Mouse (Mus musculus) liver, embryonic 15.5 days (tissue): ENCODE measurements around the gene Lyl1. TPM values are rescaled to one million over a fixed set of nuclear protein-coding genes. Genes with fewer than 3 reads are reported as not detected.

Experiments used
- ATAC-seq: fragments of 200-750 bp; cut with Nextera tagmentation; 2 replicates; pipeline ENCODE4 v1.8.0; 2017; ENCODE audit warnings: moderate number of reproducible peaks, mild to moderate bottlenecking, moderate library complexity; ENCODE audit not compliant: insufficient read depth
- H3K27ac ChIP-seq: fragments of 300-500 bp; sonication (generic); replicated peaks from 2 replicates; pipeline ENCODE4 v1.5.1; 2015; ENCODE audit warnings: mild to moderate bottlenecking, inconsistent platforms
- H3K27me3 ChIP-seq: fragments of 300-500 bp; sonication (generic); 2 replicates; pipeline ENCODE4 v1.6.1; 2015; ENCODE audit warnings: mild to moderate bottlenecking, inconsistent platforms
- H3K36me3 ChIP-seq: fragments of 300-500 bp; sonication (generic); replicated peaks from 2 replicates; pipeline ENCODE4 v1.6.1; 2015; ENCODE audit warnings: moderate library complexity, mild to moderate bottlenecking, inconsistent platforms
- H3K4me1 ChIP-seq: fragments of 300-500 bp; sonication (generic); replicated peaks from 2 replicates; pipeline ENCODE4 v1.6.1; 2015; ENCODE audit warnings: inconsistent platforms
- H3K4me2 ChIP-seq: fragments of 300-500 bp; sonication (generic); 2 replicates; pipeline ENCODE4 v1.6.1; 2015; ENCODE audit warnings: moderate library complexity, mild to moderate bottlenecking, inconsistent platforms
- H3K4me3 ChIP-seq: fragments of 300-500 bp; sonication (generic); replicated peaks from 2 replicates; pipeline ENCODE4 v1.5.1; 2015; ENCODE audit warnings: mild to moderate bottlenecking, inconsistent platforms
- H3K9ac ChIP-seq: fragments of 300-500 bp; sonication (generic); 2 replicates; pipeline ENCODE4 v1.6.1; 2015; ENCODE audit warnings: moderate library complexity, mild to moderate bottlenecking, inconsistent platforms
- H3K9me3 ChIP-seq: fragments of 300-500 bp; sonication (generic); replicated peaks from 2 replicates; pipeline ENCODE4 v1.6.1; 2016; ENCODE audit warnings: inconsistent platforms
- WGBS: fragments of 180-500 bp; shearing (Covaris S2); methylation state at CpG from one replicate; pipeline ENCODE4 v1.1.7; 2015; ENCODE audit warnings: mixed read lengths; ENCODE audit not compliant: insufficient replicate concordance; 5-methylcytosine and 5-hydroxymethylcytosine counted together
- polyA plus RNA-seq: library from polyadenylated mRNA; unstranded; fragments of >200 nt; fragmentation: Nextera tagmentation; extraction: Ambion mirVana; gene quantifications from 2 replicates; pipeline ENCODE4 v1.2.1, GENCODE M21; 2015

The Lyl1 gene
- polyA plus RNA-seq, 1 experiment from 2014 or later, result 55.3 TPM

DNA sequence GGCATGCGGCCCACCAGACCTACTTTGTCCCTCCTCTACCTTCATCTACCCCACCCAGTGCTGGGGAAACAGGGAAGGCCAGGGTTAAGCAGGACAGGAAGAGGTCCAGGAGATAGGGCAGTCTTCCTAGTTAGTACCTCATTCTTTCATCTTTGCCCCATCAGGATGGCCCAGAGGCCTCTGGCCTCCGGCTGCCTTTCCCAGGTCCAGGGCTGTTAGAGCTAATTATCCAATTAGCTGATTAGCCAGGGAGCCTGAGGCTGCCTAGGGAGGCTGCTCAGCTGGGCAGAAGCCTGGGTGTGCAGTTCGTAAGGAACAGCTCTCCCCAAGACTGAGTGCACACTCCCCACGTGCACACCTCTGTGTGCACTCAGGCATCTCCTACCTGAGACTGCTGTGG lies 12.1 kb downstream of the Lyl1 start:
- Histone ChIP-seq H3K4me2 (no peak overlapping the region), H3K27ac (0 out of 2 replicates have a peak overlapping the region, but pooled peaks have one; percentile 24), H3K36me3 (peaks cover 6% of the 10 kb centered on the region; the same call in 1 of the 2 replicates), H3K4me3 (no peak overlapping the region), H3K4me1 (peaks cover 61% of the 10 kb centered on the region), H3K9ac (no peak overlapping the region), H3K9me3 (no peaks in the 10 kb centered on the region), H3K27me3 (peaks cover 22% of the 10 kb centered on the region)
- no peak for ATAC-seq
- WGBS, result 65% methylated on average over 4 of the region's 4 CpGs

DNA sequence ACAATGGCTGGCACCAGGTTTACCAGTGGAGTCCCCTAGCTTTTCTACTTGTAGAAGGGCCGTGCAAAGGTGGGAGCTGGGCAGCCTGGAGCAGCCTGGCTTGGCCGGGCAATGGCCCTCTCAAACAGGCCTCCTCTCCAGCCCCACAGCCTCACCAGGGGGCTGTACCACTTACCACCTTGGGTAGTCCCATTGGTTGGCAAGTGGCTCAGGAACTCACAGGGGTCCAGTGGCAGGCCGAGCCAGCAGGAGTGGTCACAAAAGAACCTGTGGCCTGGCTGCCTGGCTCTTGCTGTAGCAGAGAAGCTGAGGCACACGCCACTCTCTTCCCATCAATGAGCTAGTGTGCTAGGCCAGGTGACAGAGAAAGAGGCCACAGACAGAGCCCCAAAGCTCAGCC lies 12.9 kb downstream of the Lyl1 start:
- Histone ChIP-seq H3K4me1 (peaks cover 53% of the 10 kb centered on the region), H3K36me3 (peaks cover 6% of the 10 kb centered on the region; the same call in 1 of the 2 replicates), H3K4me3 (no peak overlapping the region), H3K4me2 (no peak overlapping the region), H3K27me3 (peaks cover 15% of the 10 kb centered on the region), H3K27ac (no peak overlapping the region), H3K9ac (no peak overlapping the region), H3K9me3 (no peaks in the 10 kb centered on the region)
- no peak for ATAC-seq
- 68% methylated on average over 4 of the region's 4 CpGs for WGBS

DNA sequence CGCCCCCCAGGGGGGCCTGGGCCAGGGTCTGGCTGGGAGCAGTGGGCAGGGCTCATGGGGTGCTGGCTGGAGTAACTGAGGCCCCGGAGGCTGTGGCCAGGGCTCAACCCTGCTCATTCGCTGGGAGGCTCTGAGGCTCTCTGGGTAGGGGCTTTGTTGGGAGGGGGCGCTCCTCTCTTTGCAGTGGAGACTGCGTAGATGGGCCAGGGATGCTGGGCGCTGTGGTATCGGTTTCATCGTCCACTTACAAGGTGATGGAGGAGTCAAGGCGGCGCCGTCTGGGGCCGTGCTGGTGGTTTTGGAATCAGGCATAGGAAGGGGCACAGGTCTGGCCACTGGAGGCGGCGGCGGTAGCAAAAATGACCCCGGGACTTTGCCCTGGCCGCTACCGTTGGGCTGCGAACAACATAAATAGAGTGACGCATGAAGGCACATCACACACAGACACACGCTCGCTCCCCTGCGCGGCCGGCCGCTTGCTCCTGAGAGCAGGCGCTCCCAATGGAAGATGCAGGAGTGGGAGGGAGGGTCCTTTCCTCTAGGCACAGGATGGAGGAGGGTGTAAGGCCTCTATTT lies 14.7 kb downstream of the Lyl1 start:
- Histone ChIP-seq H3K4me1 (peaks cover 51% of the 10 kb centered on the region), H3K27ac (no peak overlapping the region), H3K36me3 (peaks cover 12% of the 10 kb centered on the region; the same call in 1 of the 2 replicates), H3K27me3 (peaks cover 15% of the 10 kb centered on the region), H3K4me2 (peak overlapping the region; percentile 27), H3K9me3 (no peaks in the 10 kb centered on the region), H3K9ac (no peak overlapping the region), H3K4me3 (no peak overlapping the region)
- WGBS, result 68% methylated on average over 27 of the region's 27 CpGs
- ATAC-seq, result 0 out of 2 replicates have a peak, but pooled peaks have one; percentile 25

DNA sequence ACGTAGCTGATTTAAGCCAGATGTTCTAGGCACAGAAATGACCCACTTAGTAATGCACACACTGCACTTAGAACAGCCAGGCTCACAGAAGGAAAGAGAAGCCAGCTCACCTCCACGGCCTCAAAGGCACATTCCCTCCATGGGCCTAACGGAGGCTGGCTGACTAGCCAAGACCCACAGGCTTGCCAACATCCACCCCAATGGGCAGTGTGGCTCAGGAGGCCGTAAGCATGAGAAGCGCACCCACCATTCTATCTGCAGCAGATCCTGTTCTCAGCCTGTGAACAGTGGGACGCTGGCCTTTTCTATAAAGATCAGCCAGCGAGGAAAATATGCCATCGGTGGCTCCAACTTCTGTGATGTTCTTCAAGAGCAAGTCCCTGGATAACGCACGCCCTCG lies 15.5 kb downstream of the Lyl1 start:
- WGBS, result 88% methylated on average over 11 of the region's 11 CpGs
- Histone ChIP-seq H3K9me3 (no peaks in the 10 kb centered on the region), H3K27me3 (peaks cover 15% of the 10 kb centered on the region), H3K4me1 (peaks cover 55% of the 10 kb centered on the region), H3K27ac (no peak overlapping the region), H3K4me2 (no peak overlapping the region), H3K9ac (no peak overlapping the region), H3K36me3 (peaks cover 12% of the 10 kb centered on the region; the same call in 1 of the 2 replicates), H3K4me3 (no peak overlapping the region)
- ATAC-seq, result no peak

DNA sequence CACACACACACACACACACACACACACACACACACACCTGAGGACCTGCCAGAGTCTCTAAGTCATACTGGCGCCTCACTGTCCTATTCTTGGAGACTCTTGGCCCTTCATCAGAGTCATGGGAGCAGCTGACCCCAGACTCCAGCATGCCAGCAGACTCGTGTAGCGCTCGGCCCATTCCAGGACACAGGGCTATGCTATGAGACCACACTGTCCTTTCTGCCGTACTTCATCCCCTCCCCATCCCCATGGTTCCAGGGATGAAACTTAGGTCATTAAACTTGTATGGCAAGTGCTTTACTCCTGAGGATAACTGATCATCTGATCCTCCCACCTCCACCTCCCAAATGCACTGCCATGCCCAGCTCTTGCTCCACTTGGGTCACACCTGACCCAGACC lies 17.2 kb downstream of the Lyl1 start:
- H3K4me3 ChIP-seq, result no peak overlapping the region
- no peak overlapping the region for H3K27ac ChIP-seq
- no peak overlapping the region for H3K4me2 ChIP-seq
- no peak overlapping the region for H3K9ac ChIP-seq
- WGBS, result 84% methylated on average over 5 of the region's 5 CpGs
- no peak for ATAC-seq
- peaks cover 12% of the 10 kb centered on the region; the same call in 1 of the 2 replicates for H3K36me3 ChIP-seq
- H3K4me1 ChIP-seq, result peaks cover 55% of the 10 kb centered on the region
- no peaks in the 10 kb centered on the region for H3K9me3 ChIP-seq
- peaks cover 15% of the 10 kb centered on the region for H3K27me3 ChIP-seq

DNA sequence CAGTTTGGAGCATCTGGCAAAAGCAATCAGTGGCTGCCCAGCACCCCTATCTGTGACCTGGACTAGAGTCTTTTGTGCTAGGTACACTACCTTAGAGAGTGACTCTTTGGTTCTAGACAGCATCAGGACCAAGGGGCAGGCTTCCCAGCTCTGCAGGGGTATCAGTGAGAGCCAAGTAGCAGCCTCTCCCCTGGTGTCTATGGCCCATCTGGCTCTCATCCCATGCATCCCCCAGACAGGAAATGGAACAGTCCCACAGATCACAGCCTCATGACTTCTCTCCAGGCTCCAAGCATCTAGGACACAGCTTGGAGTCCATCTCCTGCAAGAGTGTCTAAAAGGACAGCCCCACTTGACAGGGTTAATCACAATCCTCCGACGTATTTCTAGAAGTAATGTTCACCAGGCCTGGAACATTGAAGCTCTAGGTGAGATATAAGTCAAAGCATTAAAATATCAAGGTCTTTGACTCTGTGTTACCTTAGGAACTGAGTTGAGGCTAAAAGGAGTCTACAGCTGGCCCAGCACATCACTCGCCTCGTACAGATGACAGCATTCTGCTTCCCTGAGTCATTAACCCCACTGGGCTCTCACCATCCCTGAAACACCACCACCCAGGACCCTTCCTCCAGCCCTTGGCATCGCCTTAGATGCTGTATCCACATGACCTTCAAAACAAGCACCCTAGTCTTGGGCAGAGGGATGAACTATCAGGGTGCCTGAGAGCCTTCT lies 17.9 kb downstream of the Lyl1 start:
- H3K9me3 ChIP-seq, result no peaks in the 10 kb centered on the region
- H3K9ac ChIP-seq, result no peak overlapping the region
- 81% methylated on average over 5 of the region's 5 CpGs for WGBS
- peaks cover 59% of the 10 kb centered on the region for H3K4me1 ChIP-seq
- no peak overlapping the region for H3K4me2 ChIP-seq
- no peak for ATAC-seq
- H3K27me3 ChIP-seq, result peaks cover 15% of the 10 kb centered on the region
- peaks cover 12% of the 10 kb centered on the region; the same call in 1 of the 2 replicates for H3K36me3 ChIP-seq
- H3K27ac ChIP-seq, result no peak overlapping the region
- no peak overlapping the region for H3K4me3 ChIP-seq

DNA sequence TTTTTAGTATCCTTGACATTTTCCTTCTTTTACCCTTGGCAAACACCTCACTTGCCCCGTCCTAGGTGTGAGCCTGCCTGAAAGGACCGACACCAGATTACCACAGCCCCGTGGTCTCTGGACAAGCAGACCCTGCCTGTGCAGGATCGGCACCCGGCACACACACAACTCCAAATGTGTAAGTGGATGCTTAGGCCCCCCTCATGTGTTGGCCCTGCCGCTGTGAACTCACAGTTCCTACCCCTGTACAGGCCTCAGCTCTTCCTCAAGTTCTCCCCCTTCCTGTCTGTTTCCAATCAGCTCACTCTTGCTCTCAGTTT lies 21.2 kb downstream of the Lyl1 start:
- WGBS, result 30% methylated on average over 6 of the region's 6 CpGs
- Histone ChIP-seq H3K27ac (peak overlapping the region; percentile 98), H3K36me3 (peaks cover 26% of the 10 kb centered on the region), H3K4me3 (peak overlapping the region; percentile 61), H3K4me1 (peaks cover 78% of the 10 kb centered on the region), H3K27me3 (no peaks in the 10 kb centered on the region), H3K4me2 (peak overlapping the region; percentile 90), H3K9ac (peak overlapping the region; percentile 62), H3K9me3 (no peaks in the 10 kb centered on the region)
- ATAC-seq, result peak; percentile 6; the same call in 1 of the 2 replicates

DNA sequence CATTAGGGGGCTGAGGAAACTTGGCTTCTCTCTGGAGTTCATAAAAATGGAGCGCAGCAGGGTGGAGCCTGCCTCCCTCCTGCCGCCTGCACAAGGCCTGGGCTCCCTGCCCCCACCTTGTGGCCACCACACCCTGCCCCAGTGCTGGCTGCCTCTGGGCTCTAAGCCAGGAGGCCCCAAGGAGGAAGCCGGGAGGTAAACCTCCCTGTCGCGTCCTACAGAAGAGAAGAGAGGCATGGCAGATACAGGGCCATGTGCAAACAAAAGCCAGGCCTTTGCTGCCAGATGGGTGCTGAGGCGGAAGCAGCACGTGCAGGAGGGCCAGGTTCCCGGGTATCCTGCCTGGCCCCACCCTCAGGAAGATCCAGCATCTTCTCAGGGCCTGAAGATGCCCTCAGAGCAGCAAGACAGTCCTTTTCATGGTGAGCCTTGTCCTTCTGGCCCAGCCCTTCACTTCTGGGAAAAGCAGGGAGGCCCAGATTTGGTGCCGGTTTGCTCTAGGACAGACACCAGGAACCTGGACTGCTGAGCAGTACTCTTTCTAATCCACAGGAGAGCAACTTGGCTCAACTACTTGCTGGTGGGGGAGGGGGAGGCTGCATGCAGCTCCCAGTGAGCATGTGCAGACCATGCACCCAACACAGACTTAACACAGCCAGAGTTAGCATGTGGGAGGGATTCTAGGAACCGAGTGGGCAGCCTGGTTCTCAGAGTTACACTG lies 21.8 kb downstream of the Lyl1 start, which contains the start of gene G430095P16Rik:
Gene G430095P16Rik, plus strand, starts transcription at position 158 of the 721 bp plus-strand sequence.
- peak within 1 kb of the TSS; percentile 90 for H3K4me2 ChIP-seq
- no peaks in the 10 kb centered on the region for H3K9me3 ChIP-seq
- H3K36me3 ChIP-seq, result peaks cover 23% of the 10 kb centered on the region
- 7% methylated on average over 10 of the region's 10 CpGs for WGBS
- peak within 1 kb of the TSS; percentile 62 for H3K9ac ChIP-seq
- H3K4me1 ChIP-seq, result peaks cover 78% of the 10 kb centered on the region
- H3K27me3 ChIP-seq, result no peaks in the 10 kb centered on the region
- H3K4me3 ChIP-seq, result peak within 1 kb of the TSS; percentile 61
- peak within 1 kb of the TSS; percentile 98 for H3K27ac ChIP-seq
- ATAC-seq, result peak; percentile 93

DNA sequence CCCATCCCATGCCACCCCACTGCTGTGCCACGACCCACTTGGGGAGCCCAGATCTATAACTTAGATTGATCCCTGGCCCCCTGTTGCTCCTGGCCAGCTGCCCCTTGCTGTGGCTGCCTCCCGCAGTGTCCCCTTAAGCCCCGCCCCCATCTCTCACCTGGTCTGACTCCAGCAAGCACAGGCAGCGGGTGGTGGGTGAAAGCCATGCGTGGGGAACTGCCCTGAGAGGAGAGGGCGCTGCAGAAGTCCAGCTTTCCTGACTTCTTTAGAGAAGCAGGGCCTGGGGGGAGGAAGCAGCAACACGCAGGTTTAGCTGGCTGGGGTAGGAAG lies 22.3 kb downstream of the Lyl1 start:
- Histone ChIP-seq H3K4me1 (peaks cover 81% of the 10 kb centered on the region), H3K27ac (peak overlapping the region; percentile 98), H3K9ac (peak overlapping the region; percentile 62), H3K4me3 (peak overlapping the region; percentile 61), H3K4me2 (peak overlapping the region; percentile 90), H3K36me3 (peaks cover 22% of the 10 kb centered on the region), H3K27me3 (no peaks in the 10 kb centered on the region), H3K9me3 (no peaks in the 10 kb centered on the region)
- WGBS, result 9% methylated on average over 7 of the region's 7 CpGs
- peak; percentile 38 for ATAC-seq

DNA sequence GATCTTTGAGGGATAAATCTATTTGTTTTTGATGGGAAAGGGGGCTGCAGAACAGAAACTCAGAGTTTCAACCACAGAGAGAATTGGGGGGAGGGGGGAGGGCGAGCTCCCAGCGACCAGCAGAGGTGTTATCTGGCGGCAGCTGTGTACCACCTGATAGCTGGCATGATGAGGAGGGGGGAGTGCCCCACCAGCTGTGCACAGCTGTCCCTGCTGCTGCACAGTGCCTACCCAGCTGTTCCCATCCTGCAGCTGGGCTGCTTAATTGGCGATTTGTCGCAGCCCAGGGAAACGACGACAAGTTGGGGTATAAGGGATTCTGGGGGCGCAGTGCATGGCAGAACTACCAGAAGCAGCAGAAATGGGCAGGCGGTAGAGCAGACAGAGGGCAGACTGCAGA lies 23.4 kb downstream of the Lyl1 start:
- H3K36me3 ChIP-seq, result peaks cover 22% of the 10 kb centered on the region
- WGBS, result 42% methylated on average over 9 of the region's 9 CpGs
- H3K9ac ChIP-seq, result peak overlapping the region; percentile 62
- peak overlapping the region; percentile 61 for H3K4me3 ChIP-seq
- peak; percentile 25; the same call in 1 of the 2 replicates for ATAC-seq
- peak overlapping the region; percentile 98 for H3K27ac ChIP-seq
- peaks cover 93% of the 10 kb centered on the region for H3K4me1 ChIP-seq
- H3K9me3 ChIP-seq, result no peaks in the 10 kb centered on the region
- peak overlapping the region; percentile 90 for H3K4me2 ChIP-seq
- H3K27me3 ChIP-seq, result no peaks in the 10 kb centered on the region
